Mouse (Mus musculus): ENCODE results near the gene Dnaic2. TPM values are rescaled to one million over a fixed set of nuclear protein-coding genes. Genes with fewer than 3 reads are reported as not detected.

Dnaic2 gene
- polyA plus RNA-seq, 1 experiment from 2014 or later: 3.8 TPM

DNA sequence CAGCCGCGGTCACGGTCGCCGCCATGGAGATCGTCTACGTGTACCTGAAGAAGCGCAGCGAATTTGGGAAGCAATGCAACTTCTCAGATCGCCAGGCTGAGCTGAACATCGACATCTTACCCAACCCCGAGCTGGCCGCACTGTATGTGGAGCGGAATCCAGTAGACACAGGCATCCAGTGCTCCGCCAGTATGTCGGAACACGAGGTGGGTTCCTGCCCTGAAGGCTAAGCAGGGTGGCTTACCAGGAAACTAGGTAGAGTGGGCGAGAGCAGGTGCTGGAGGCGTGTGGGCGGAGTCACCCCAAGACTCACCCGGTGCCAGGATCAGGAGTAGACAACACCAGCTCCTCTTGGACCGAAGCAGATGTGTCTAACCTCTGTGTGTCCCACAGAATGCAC lies 5.7 kb downstream of the Dnaic2 start:
- Histone ChIP-seq H3K27ac (no peak overlapping the region), H3K27me3 (no peaks in the 10 kb centered on the region), H3K4me1 (replicated peaks) (peaks cover 21% of the 10 kb centered on the region), H3K4me2 (no peak overlapping the region), H3K9ac (no peak overlapping the region), H3K4me3 (no peak overlapping the region), H3K9me3 (no peaks in the 10 kb centered on the region), H3K36me3 (no peaks in the 10 kb centered on the region)
- 80% methylated on average over 22 of the region's 22 CpGs for WGBS
- ATAC-seq (ENCODE audit: low FRiP score): no peak

DNA sequence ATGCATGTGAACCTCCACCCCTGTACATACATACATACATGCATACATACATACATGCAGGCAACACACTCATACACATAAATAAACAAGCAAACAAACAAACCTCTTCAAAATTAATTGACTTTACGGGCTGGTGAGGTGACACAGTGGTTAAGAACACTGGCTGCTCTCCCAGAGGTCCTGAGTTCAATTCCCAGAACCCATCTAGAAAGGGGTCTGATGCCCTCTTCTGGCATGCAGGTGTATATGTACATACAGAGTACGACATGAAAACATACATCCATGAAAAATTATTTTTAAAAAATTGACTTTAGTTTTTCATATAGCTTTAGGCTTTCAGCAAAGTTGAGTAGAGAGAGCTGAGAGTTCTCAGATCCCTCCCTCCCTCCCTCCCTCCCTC lies 8.9 kb downstream of the Dnaic2 start:
- no peak overlapping the region for H3K9ac ChIP-seq
- H3K4me1 ChIP-seq (replicated peaks): peaks cover 9% of the 10 kb centered on the region
- peaks cover 11% of the 10 kb centered on the region; the same call in 1 of the 2 replicates for H3K27me3 ChIP-seq
- no peak overlapping the region for H3K4me3 ChIP-seq
- H3K9me3 ChIP-seq: no peaks in the 10 kb centered on the region
- no peak overlapping the region for H3K27ac ChIP-seq
- ATAC-seq (ENCODE audit: low FRiP score): no peak
- H3K4me2 ChIP-seq: no peak overlapping the region
- no peaks in the 10 kb centered on the region for H3K36me3 ChIP-seq
- WGBS: 86% methylated on average over 2 of the region's 2 CpGs

DNA sequence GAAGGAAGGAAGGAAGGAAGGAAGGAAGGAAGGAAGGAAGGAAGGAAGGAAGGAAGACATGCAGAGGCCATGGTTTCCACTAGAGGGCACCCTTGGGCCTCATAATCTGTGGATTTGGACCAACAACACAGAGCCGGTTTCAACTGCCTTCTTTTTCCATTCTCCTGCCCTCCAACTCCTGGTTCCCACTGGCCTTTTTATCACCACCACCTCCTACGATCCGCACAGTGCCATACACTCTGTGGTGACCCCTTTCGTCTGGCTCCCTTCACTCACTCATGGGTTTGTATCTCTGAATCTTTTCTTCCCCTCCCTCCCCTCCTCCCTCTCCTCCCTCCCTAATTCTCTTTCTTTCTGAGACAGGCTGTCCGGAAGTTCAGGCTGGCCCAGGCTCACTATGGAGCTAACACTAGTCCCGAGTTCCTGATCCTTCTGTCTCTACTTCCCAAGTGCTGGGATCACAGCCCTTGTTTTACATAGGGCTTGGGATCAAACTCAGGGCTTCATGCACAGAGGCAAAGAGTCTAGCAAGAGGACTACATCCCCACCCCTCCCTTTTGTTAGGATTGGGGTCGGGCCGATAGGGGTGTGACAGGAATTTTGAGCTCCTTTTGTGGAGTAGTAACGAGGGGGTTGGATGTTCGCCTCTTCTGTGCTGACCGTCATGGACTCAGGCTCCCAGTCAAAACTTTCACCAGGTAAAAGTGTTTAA lies 9.9 kb downstream of the Dnaic2 start:
- Histone ChIP-seq H3K9ac (no peak overlapping the region), H3K4me3 (no peak overlapping the region), H3K9me3 (no peaks in the 10 kb centered on the region), H3K4me1 (replicated peaks) (peaks cover 17% of the 10 kb centered on the region), H3K36me3 (no peaks in the 10 kb centered on the region), H3K4me2 (no peak overlapping the region), H3K27ac (no peak overlapping the region), H3K27me3 (peaks cover 13% of the 10 kb centered on the region; the same call in 1 of the 2 replicates)
- ATAC-seq (ENCODE audit: low FRiP score): no peak
- WGBS: 25% methylated on average over 11 of the region's 11 CpGs

DNA sequence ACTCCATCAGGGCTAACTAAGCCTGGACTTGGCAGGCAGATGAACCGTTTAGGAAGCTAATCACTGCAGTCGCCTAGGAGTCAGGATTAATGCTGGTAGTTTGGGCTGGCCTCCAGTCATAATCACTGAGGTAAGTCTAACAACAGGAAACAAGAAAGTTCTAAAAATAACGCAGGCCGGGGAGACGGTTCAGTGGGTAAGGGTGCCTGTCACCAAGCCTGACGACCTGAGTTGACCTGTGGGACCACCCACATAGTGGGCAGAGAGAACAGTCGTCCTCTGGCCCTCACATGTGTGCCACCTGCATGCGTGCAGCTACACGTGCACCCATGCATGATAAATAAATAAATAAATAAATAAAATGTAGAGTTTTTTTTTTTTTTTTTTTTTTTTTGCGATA lies 13.4 kb downstream of the Dnaic2 start:
- Histone ChIP-seq H3K27me3 (peaks cover 21% of the 10 kb centered on the region; the same call in 1 of the 2 replicates), H3K36me3 (no peaks in the 10 kb centered on the region), H3K9me3 (no peaks in the 10 kb centered on the region), H3K27ac (no peak overlapping the region), H3K9ac (no peak overlapping the region), H3K4me3 (no peak overlapping the region), H3K4me1 (replicated peaks) (peaks cover 21% of the 10 kb centered on the region), H3K4me2 (no peak overlapping the region)
- WGBS: 31% methylated on average over 10 of the region's 10 CpGs
- no peak for ATAC-seq (ENCODE audit: low FRiP score)

DNA sequence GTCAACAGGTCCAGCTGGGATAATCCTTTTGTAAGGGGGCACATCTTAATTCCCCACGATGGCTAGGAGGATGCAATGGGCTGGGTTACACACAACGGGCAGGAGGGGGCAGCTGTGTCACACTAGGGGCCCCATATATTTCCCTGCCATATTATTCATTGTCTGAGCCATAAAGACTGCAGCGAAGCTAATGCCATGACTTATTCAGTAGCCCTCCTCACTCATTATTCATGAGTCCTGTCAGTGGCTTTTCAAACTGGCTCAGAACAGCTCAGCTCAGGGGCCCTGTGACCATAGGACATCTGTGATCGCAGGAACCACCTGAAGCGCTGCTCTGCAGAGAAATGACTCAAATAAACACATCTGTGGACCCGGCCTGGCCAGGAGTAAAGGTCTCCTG lies 14.2 kb downstream of the Dnaic2 start:
- no peaks in the 10 kb centered on the region for H3K9me3 ChIP-seq
- 10% methylated on average over 6 of the region's 6 CpGs for WGBS
- ATAC-seq (ENCODE audit: low FRiP score): no peak
- H3K4me1 ChIP-seq (replicated peaks): peaks cover 21% of the 10 kb centered on the region
- H3K36me3 ChIP-seq: no peaks in the 10 kb centered on the region
- no peak overlapping the region for H3K4me3 ChIP-seq
- peaks cover 21% of the 10 kb centered on the region; the same call in 1 of the 2 replicates for H3K27me3 ChIP-seq
- no peak overlapping the region for H3K27ac ChIP-seq
- H3K4me2 ChIP-seq: no peak overlapping the region
- no peak overlapping the region for H3K9ac ChIP-seq

DNA sequence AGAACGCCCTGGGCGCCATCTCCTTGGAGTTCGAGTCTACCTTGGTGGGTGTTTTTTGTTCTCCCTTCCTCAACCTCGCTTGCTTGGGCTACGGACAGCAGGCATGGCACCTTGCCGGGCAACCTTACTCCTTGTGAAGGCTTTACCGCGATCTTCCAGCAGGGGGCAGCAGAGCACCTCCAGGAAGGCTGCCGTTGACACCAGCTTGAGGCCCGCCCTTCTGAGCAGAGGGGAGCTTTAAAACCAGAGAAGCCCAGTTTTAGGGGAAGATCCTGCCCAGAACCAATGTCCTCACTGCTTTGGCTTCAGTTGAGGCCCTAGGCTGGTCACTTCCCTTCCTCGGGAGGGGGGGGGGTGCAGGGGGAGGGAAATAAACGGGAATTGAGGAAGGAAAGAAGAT lies 17.9 kb downstream of the Dnaic2 start:
- Histone ChIP-seq H3K36me3 (no peaks in the 10 kb centered on the region), H3K9ac (peak overlapping the region; percentile 53; the same call in 1 of the 2 replicates), H3K4me2 (peak overlapping the region; percentile 48), H3K27me3 (peaks cover 11% of the 10 kb centered on the region; the same call in 1 of the 2 replicates), H3K9me3 (no peaks in the 10 kb centered on the region), H3K27ac (no peak overlapping the region), H3K4me3 (no peak overlapping the region), H3K4me1 (replicated peaks) (peaks cover 21% of the 10 kb centered on the region)
- 2% methylated on average over 12 of the region's 12 CpGs for WGBS
- 0 out of 2 replicates have a peak, but pooled peaks have one; percentile 57 for ATAC-seq (ENCODE audit: low FRiP score)

DNA sequence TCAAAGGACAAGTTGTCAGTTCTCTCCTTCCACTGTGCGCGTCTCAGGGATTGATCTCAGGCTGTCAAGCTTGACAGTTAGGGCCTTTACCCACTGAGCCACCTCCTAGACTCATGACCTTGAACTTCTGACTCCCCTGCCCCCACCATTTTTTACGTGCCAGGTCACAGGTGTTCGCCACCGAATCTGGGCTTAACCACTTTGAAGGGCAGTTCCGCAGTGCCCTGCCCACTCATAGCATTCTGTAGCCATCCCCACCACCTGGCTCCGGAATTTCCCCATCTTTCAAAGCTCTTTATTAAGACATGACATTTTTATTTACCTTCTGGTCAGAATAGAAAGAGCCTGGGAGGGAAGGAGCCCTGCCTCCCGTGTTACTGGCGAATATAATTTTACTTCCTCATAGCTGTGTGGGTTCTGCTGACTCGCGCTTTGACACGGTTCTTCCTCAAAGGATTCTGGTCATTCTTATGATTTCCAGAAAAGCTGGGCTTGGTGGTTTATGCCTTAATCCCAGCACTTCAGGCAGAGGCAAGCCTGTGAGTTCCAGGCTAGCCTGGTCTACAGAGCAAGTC lies 20.4 kb downstream of the Dnaic2 start:
- H3K4me1 ChIP-seq (replicated peaks): peaks cover 4% of the 10 kb centered on the region; the same call in 1 of the 2 replicates
- 80% methylated on average over 12 of the region's 12 CpGs for WGBS
- no peak for ATAC-seq (ENCODE audit: low FRiP score)
- H3K36me3 ChIP-seq: no peaks in the 10 kb centered on the region
- H3K9ac ChIP-seq: no peak overlapping the region
- H3K27me3 ChIP-seq: peaks cover 8% of the 10 kb centered on the region; the same call in 1 of the 2 replicates
- H3K9me3 ChIP-seq: no peaks in the 10 kb centered on the region
- no peak overlapping the region for H3K4me2 ChIP-seq
- H3K27ac ChIP-seq: no peak overlapping the region
- H3K4me3 ChIP-seq: no peak overlapping the region

DNA sequence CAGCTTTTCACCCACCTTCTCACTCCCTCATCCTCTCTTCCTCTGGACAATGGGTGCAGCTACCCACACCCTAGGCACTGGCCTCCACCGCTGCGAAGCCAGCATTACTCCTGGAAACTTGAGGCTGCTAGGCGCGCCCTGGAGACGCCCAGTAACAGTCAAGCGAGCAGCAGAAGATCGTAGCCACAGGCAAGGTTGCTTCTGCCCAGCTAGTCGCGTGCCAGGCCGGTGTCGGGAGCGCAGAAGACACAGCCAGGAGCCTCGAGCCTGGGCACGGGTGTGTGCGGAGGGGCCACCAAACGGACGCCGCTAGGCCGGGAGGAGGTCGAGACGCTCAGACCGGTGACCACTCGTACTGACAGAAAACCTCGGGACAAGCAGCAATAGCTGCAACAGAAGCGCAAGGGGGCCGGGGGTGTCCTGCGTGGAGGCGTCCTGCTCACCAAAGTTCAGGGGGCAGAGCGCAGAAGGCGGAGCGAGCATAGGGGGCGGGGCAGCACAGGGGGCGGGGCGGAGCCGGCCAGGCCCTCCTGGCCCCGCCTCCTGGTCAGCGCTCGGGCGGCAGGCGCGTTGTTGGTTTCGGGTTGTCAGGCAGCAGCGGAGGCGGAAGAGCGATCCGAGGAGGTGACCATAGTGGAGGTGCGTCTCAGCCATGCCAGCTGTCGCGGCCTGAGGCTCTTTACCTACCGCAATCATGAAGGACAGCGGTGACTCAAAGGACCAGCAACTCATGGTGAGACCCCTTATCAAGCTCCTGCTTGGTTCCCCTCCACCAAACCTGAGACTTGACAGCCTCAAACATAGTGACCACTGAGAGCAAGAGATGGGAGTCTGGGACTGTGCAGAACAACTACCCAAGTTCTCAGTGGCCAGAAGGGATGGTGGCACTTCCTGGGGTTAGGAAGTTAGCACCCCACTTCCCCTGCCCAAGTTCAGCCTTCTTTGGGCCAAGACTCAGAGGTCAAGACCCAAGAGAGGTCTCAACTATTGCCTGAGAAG lies 37.9 kb downstream of the Dnaic2 start, which contains the start of gene Kif19a:
Kif19a (plus strand) TSS at position 569 of the 999 bp plus-strand sequence.
- Histone ChIP-seq H3K9ac (peak within 1 kb of the TSS; percentile 66), H3K9me3 (no peaks in the 10 kb centered on the region), H3K36me3 (no peaks in the 10 kb centered on the region), H3K4me2 (peak within 1 kb of the TSS; percentile 80), H3K4me1 (replicated peaks) (peaks cover 18% of the 10 kb centered on the region), H3K27ac (no peak within 1 kb of the TSS), H3K27me3 (peaks cover 38% of the 10 kb centered on the region), H3K4me3 (peak within 1 kb of the TSS; percentile 47)
- ATAC-seq (ENCODE audit: low FRiP score): peak; percentile 46; the same call in 1 of the 2 replicates
- 3% methylated on average over 51 of the region's 51 CpGs for WGBS

DNA sequence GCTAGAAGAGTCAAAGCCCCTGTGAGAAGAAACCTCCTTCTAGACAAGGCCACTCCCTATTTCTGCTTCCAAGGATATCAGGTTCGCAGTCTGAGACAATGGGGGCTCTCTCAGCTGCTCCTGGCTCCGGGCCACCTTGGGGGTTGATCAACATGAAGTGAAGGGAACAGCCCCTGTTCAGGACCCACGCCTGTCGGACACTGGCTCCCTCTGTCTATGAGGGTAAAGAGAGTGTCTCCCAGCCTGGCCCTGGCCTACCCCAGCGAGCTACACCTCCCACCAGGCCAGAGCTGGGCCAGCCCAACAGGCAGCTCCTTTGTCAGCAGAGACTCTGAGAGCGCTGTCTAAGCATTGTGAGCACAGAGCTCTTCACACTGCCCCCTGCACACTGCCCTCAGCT lies 42.7 kb downstream of the Dnaic2 start:
- peak; percentile 49; the same call in 1 of the 2 replicates for ATAC-seq (ENCODE audit: low FRiP score)
- Histone ChIP-seq H3K27ac (no peak overlapping the region), H3K9ac (no peak overlapping the region), H3K36me3 (no peaks in the 10 kb centered on the region), H3K4me2 (no peak overlapping the region), H3K9me3 (no peaks in the 10 kb centered on the region), H3K4me1 (replicated peaks) (peaks cover 19% of the 10 kb centered on the region), H3K4me3 (no peak overlapping the region), H3K27me3 (peaks cover 22% of the 10 kb centered on the region)
- 43% methylated on average over 6 of the region's 6 CpGs for WGBS

DNA sequence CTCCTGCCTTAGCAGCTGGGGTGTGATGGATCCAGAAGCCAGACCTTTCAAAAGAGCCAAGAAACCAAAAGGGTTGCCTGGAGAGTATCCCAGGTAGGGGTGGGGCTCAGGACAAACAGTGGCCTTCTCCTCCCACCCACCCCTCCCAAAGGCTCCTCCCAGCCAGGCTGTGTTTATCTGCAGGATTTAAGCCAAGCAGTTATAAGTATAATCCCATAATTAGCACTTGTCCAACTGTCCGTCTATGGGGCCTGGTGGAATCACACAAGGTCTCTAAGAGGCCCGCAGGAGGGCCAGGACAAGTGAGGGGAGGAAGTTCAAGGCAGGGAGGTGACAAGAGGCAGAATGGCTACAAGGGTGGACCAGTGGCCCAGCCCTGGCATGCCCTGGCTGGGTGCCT lies 44.7 kb downstream of the Dnaic2 start:
- no peak overlapping the region for H3K27ac ChIP-seq
- no peaks in the 10 kb centered on the region for H3K36me3 ChIP-seq
- H3K4me1 ChIP-seq (replicated peaks): peaks cover 20% of the 10 kb centered on the region
- no peak overlapping the region for H3K4me3 ChIP-seq
- H3K9ac ChIP-seq: no peak overlapping the region
- no peak overlapping the region for H3K4me2 ChIP-seq
- ATAC-seq (ENCODE audit: low FRiP score): no peak
- H3K27me3 ChIP-seq: peaks cover 5% of the 10 kb centered on the region; the same call in 1 of the 2 replicates
- no peaks in the 10 kb centered on the region for H3K9me3 ChIP-seq
- 91% methylated on average over 2 of the region's 2 CpGs for WGBS

DNA sequence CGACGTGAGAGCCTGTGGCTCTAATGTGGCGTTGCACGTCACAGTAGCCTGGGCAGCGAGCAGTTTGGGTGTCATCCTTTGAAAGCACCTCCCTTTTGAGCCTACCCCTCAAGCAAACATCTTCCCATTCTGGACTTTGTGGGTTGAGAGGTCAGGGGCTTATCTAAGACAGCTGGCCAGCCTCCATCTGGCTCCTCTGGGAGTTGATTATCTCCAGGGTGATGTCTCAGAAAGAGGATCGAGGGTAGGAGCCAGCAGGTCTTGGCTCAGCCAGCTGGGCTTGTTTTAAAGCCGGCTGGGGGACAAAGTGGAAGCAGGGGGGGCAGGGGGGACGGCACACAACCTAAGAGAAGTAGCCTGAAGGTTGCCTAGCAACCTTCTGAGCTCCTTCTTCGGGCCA lies 52.9 kb downstream of the Dnaic2 start:
- Histone ChIP-seq H3K4me3 (no peak overlapping the region), H3K36me3 (no peaks in the 10 kb centered on the region), H3K27ac (no peak overlapping the region), H3K27me3 (peaks cover 28% of the 10 kb centered on the region), H3K4me1 (replicated peaks) (peaks cover 25% of the 10 kb centered on the region), H3K9me3 (no peaks in the 10 kb centered on the region), H3K9ac (no peak overlapping the region), H3K4me2 (no peak overlapping the region)
- no peak for ATAC-seq (ENCODE audit: low FRiP score)
- 39% methylated on average over 9 of the region's 9 CpGs for WGBS

DNA sequence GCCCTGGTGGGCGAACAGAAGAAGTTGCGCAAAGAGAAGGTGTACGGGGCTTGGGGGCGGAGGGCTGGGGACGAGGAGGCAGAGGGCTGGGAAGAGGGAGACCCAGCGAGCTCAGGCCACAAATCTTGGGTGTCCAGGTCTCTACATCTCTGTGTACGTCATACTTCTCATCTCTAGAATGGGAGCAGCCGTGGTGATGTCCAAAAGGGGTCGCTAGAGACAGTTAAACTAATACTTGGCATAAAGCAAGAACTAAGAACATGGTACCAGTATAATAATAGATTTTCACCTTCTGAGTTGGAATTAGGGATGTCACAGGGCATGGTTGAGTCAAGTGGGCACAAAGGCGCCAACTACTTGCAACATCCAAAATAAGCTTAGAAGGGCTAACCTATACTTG lies 58.7 kb downstream of the Dnaic2 start:
- no peak for ATAC-seq (ENCODE audit: low FRiP score)
- 56% methylated on average over 10 of the region's 10 CpGs for WGBS
- Histone ChIP-seq H3K36me3 (no peaks in the 10 kb centered on the region), H3K9me3 (no peaks in the 10 kb centered on the region), H3K27ac (peak overlapping the region; percentile 55; the same call in 1 of the 2 replicates), H3K4me2 (peak overlapping the region; percentile 58), H3K9ac (peak overlapping the region; percentile 67; the same call in 1 of the 2 replicates), H3K27me3 (peaks cover 71% of the 10 kb centered on the region), H3K4me1 (replicated peaks) (peaks cover 33% of the 10 kb centered on the region), H3K4me3 (peak overlapping the region; percentile 32)
